Mouse (Mus musculus) forebrain, postnatal 0 days (tissue): ENCODE measurements around the gene Zbtb46. TPM values are rescaled to one million over a fixed set of nuclear protein-coding genes. Genes with fewer than 3 reads are reported as not detected.

Source experiments
- ATAC-seq: fragments of 200-750 bp; cut with Nextera tagmentation; 2 replicates; pipeline ENCODE4 v1.8.0; 2017; ENCODE audit warnings: mild to moderate bottlenecking, moderate library complexity
- DNase-seq: peaks from one replicate; pipeline ENCODE4 v3.0.0-alpha.2; 2015
- H3K27ac ChIP-seq: fragments of 300-500 bp; sonication (generic); 2 replicates; pipeline ENCODE4 v1.5.1; 2014; ENCODE audit warnings: low read depth, mild to moderate bottlenecking, antibody characterized with exemption, low read length, moderate library complexity, mixed read lengths
- H3K27me3 ChIP-seq: fragments of 300-500 bp; sonication (generic); 2 replicates; pipeline ENCODE4 v1.6.1; 2014; ENCODE audit warnings: mild to moderate bottlenecking, low read length, mixed read lengths; ENCODE audit not compliant: insufficient read depth
- H3K36me3 ChIP-seq: fragments of 300-500 bp; sonication (generic); 2 replicates; pipeline ENCODE4 v1.6.1; 2014; ENCODE audit warnings: mild to moderate bottlenecking, moderate library complexity; ENCODE audit not compliant: insufficient read depth
- H3K4me1 ChIP-seq: fragments of 300-500 bp; sonication (generic); 2 replicates; pipeline ENCODE4 v1.6.1; 2014; ENCODE audit warnings: antibody characterized with exemption; ENCODE audit not compliant: insufficient read depth
- H3K4me2 ChIP-seq: fragments of 300-500 bp; sonication (generic); 2 replicates; pipeline ENCODE4 v1.6.1; 2014; ENCODE audit warnings: low read depth, mild to moderate bottlenecking, moderate library complexity
- H3K4me3 ChIP-seq: fragments of 300-500 bp; sonication (generic); 2 replicates; pipeline ENCODE4 v1.5.1; 2014; ENCODE audit warnings: low read depth, low read length, mixed read lengths
- H3K9ac ChIP-seq: fragments of 300-500 bp; sonication (generic); 2 replicates; pipeline ENCODE4 v1.6.1; 2014; ENCODE audit warnings: mild to moderate bottlenecking
- H3K9me3 ChIP-seq: fragments of 300-500 bp; sonication (generic); 2 replicates; pipeline ENCODE4 v1.6.1; 2016; ENCODE audit warnings: low read length
- CTCF ChIP-seq: sonication (generic); IDR thresholded peaks from 2 replicates; pipeline ENCODE4 v1.5.1; 2016; ENCODE audit warnings: antibody characterized with exemption, control low read depth, low read depth
- WGBS: fragments of 180-500 bp; shearing (Covaris S2); extraction: QIAGEN DNeasy Blood & Tissue Kit; methylation state at CpG from one replicate; pipeline ENCODE4 v1.1.7; 2014; 5-methylcytosine and 5-hydroxymethylcytosine counted together
- polyA plus RNA-seq: library from polyadenylated mRNA; unstranded; fragments of >200 nt; fragmentation: Nextera tagmentation; extraction: Ambion mirVana; gene quantifications from 2 replicates; pipeline ENCODE4 v1.2.1, GENCODE M21; 2015
- total RNA-seq: library from RNA; depleted of rRNA; stranded (reverse); fragments of >200 nt; gene quantifications from 2 replicates; pipeline ENCODE4 v1.2.3, GENCODE M21; 2014; rRNA removed

Zbtb46 gene
- total and polyA plus RNA-seq, 2 experiments from 2014 or later = 11.0 to 17.7 TPM

DNA sequence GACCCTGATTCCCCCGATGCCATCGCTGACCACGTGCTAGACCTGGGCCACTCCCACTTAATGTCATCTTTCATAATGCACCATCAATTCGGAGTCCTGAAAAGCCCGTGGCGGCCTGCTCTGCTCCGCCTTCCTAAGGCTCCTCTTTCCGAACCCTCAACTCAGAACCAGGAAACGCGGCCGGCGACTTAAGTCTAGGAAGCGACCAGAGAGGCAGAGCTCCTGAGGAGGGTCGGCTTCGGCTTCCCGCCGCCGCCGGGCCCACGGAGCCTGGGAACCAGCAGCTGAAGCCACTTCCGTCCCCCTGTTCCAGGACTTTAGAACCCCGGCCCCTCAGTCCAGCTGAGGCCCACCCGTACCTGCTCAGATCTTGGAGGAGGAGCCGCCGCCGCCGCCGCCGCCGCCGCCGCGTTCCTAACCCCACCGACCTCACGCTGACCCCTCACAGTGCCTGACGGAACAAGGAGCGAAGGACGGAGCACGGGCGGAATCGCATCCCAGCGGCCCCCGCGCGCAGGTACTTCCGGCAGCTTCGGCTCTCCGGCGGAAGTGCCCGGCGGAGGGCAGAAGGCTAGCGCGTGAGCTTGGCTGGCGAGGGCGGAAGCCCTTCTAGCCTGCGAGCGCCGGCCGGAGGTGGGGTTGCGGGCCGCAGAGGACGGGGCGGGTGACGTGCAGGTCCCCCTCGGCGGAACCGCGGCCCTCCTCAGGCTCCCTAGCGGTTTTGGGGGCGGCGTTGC lies 94.2 kb downstream of the Zbtb46 start, which contains the start of the genes Zgpat and Arfrp1:
Gene Zgpat, plus strand, starts transcription at position 69 of the 737 bp plus-strand sequence.
Gene Arfrp1, minus strand, starts transcription at position 545 of the 737 bp plus-strand sequence.
- Histone ChIP-seq H3K9me3 (no peaks in the 10 kb centered on the region), H3K27ac (peak within 1 kb of the TSS; percentile 85), H3K4me3 (peak within 1 kb of the TSS; percentile 76), H3K4me1 (peaks cover 21% of the 10 kb centered on the region), H3K9ac (peak within 1 kb of the TSS; percentile 88), H3K27me3 (no peaks in the 10 kb centered on the region), H3K36me3 (peaks cover 27% of the 10 kb centered on the region), H3K4me2 (peak within 1 kb of the TSS; percentile 93)
- WGBS = 4% methylated on average over 71 of the region's 71 CpGs
- ATAC-seq (peak; percentile 93), DNase-seq (peak; percentile 85)
- no peak; the same call in 1 of the 2 replicates for TF ChIP-seq CTCF

DNA sequence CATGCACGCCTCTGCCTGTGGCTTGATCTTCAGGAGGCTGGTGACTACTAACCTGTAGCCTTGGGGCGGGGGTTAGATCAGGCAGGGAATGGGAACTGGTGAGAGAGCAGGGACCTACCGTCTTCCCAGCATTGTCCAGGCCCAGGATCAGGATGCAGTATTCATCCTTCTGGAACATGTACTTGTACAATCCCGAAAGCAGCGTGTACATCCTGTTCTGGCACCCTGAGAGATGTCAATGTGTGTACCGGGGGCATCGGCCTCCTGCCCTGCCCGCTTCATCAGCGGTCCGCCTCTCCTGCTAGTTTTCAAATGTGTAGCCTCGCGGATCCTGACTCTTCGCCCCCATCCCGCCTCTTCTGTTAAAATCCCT lies 94.8 kb downstream of the Zbtb46 start:
- WGBS = 8% methylated on average over 14 of the region's 14 CpGs
- H3K9me3 ChIP-seq = no peaks in the 10 kb centered on the region
- H3K27me3 ChIP-seq = no peaks in the 10 kb centered on the region
- peak overlapping the region; percentile 85 for H3K27ac ChIP-seq
- peak overlapping the region; percentile 88 for H3K9ac ChIP-seq
- peak overlapping the region; percentile 76 for H3K4me3 ChIP-seq
- H3K4me2 ChIP-seq = peak overlapping the region; percentile 93
- DNase-seq (no peak), ATAC-seq (peak; percentile 2; the same call in 1 of the 2 replicates)
- peaks cover 21% of the 10 kb centered on the region for H3K4me1 ChIP-seq
- H3K36me3 ChIP-seq = peaks cover 31% of the 10 kb centered on the region
- no peak for TF ChIP-seq CTCF

DNA sequence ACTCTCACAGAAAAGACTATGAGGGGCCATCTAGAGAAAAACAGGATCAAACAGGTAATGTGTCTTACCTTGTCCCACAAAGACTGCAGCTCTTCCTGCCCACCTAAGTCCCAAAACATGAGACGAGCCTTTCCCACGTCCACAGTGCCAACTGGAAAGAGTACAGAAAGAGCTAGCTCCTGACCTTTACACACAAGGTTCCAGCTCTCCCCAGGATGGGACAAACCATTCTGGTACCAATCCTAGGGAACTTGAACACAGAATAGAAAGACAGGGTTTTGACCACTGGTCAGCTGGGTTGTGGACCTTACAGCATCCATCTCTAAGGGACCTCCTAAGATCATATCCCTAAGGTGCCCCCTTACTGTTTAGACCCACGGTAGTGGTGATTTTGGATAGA lies 95.3 kb downstream of the Zbtb46 start:
- Histone ChIP-seq H3K27me3 (no peaks in the 10 kb centered on the region), H3K27ac (no peak overlapping the region), H3K4me3 (peak overlapping the region; percentile 76), H3K9ac (peak overlapping the region; percentile 88; the same call in 1 of the 2 replicates), H3K4me1 (peaks cover 21% of the 10 kb centered on the region), H3K4me2 (peak overlapping the region; percentile 93), H3K9me3 (no peaks in the 10 kb centered on the region), H3K36me3 (peaks cover 36% of the 10 kb centered on the region)
- TF ChIP-seq CTCF = no peak
- ATAC-seq (no peak), DNase-seq (no peak)
- WGBS = 84% methylated on average over 3 of the region's 3 CpGs

DNA sequence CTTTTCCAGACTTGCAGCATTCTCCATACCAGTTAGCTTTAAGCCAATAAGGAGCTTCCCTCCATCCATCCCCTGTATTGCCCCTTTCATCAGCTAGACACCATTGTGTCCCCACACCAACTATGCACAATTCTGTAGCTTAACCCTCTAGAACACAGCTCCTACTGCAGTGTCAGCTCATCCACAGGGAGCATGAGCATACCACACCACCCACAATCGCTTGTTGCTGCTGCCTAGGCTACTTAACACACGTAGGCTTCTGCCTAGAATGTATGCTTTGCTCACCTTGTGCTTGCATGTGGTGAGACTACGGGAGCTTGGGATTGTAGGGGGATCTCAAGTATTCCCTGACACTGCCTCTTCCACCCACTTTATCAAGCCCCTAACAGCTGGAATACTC lies 102.4 kb downstream of the Zbtb46 start:
- Histone ChIP-seq H3K4me3 (no peak overlapping the region), H3K27ac (no peak overlapping the region), H3K4me1 (no peaks in the 10 kb centered on the region), H3K27me3 (no peaks in the 10 kb centered on the region), H3K9ac (no peak overlapping the region), H3K9me3 (no peaks in the 10 kb centered on the region), H3K36me3 (peaks cover 74% of the 10 kb centered on the region), H3K4me2 (no peak overlapping the region)
- ATAC-seq (no peak), DNase-seq (no peak)
- no peak for TF ChIP-seq CTCF
- WGBS = 87% methylated on average over 3 of the region's 3 CpGs

DNA sequence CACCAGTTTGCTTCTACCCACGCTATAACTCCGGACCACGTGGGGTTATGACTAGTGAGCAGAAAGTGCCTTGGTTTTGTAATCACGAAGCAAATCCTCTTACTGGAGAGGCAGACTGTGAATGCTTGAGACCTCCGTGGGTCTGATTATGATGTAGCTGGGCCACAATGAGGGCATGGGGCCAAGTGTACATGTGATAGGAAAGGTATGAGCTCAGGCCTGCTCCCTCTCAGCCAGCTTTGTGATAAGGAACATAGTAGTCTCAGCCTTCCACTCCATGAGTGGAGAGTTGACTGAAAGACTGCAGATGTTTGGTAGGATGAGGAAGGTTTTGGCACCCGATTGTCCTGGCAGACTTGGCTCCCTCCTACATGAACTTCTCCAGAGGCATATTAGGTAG lies 116.5 kb downstream of the Zbtb46 start:
- no peaks in the 10 kb centered on the region for H3K9me3 ChIP-seq
- WGBS = 94% methylated on average over 6 of the region's 6 CpGs
- H3K27me3 ChIP-seq = no peaks in the 10 kb centered on the region
- no peak overlapping the region for H3K9ac ChIP-seq
- H3K4me3 ChIP-seq = no peak overlapping the region
- no peak for ATAC-seq
- no peaks in the 10 kb centered on the region for H3K4me1 ChIP-seq
- no peak for DNase-seq
- H3K4me2 ChIP-seq = no peak overlapping the region
- no peak for TF ChIP-seq CTCF
- H3K27ac ChIP-seq = no peak overlapping the region
- peaks cover 58% of the 10 kb centered on the region for H3K36me3 ChIP-seq

DNA sequence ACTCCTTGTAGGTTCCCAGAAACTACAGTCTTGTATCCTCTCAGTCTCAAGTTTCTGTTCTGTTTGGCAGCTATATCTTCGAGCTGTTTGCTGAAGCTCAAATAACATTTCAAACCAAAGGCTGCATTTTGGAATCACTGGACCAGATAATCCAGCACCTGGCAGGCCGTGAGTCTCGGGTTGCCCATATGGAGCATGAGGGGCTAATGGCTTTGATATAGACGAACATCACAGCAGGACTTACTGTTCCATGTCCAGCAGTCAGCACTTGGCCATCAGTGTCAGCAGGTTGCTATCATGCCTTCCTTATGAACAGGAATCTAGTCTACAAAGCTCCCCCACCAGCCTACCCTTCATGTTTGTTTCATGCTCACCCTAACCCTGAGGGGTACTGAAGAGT lies 118.8 kb downstream of the Zbtb46 start:
- Histone ChIP-seq H3K4me2 (no peak overlapping the region), H3K9me3 (no peaks in the 10 kb centered on the region), H3K36me3 (peaks cover 50% of the 10 kb centered on the region), H3K4me3 (no peak overlapping the region), H3K27me3 (no peaks in the 10 kb centered on the region), H3K27ac (no peak overlapping the region), H3K9ac (no peak overlapping the region), H3K4me1 (no peaks in the 10 kb centered on the region)
- ATAC-seq = no peak
- TF ChIP-seq CTCF = no peak
- 80% methylated on average over 4 of the region's 4 CpGs for WGBS
- no peak for DNase-seq

Other genes with a start within 250 kb of the Zbtb46 start
- 0.15 and 0.43 TPM in 2 replicates for gene Srms, start 246.2 kb downstream of the Zbtb46 start, total RNA-seq
- 0.10 TPM in 1 of 2 replicates, not detected in the other for gene Srms, start 246.2 kb downstream of the Zbtb46 start, polyA plus RNA-seq
- not detected in 2 replicates for gene Fndc11, start 239.4 kb downstream of the Zbtb46 start, total RNA-seq
- 0.18 and 0.24 TPM in 2 replicates for gene Fndc11, start 239.4 kb downstream of the Zbtb46 start, polyA plus RNA-seq
- 1.7 and 1.8 TPM in 2 replicates for gene Helz2, start 217.4 kb downstream of the Zbtb46 start, total RNA-seq
- gene Helz2, start 217.4 kb downstream of the Zbtb46 start, polyA plus RNA-seq = 0.10 and 0.24 TPM in 2 replicates
- gene Gmeb2, start 171.4 kb downstream of the Zbtb46 start, total RNA-seq = 21.7 and 24.8 TPM in 2 replicates
- 7.4 and 9.6 TPM in 2 replicates for gene Gmeb2, start 171.4 kb downstream of the Zbtb46 start, polyA plus RNA-seq
- gene Stmn3, start 144.9 kb downstream of the Zbtb46 start, total RNA-seq = 1,247 and 1,493 TPM in 2 replicates
- 1,714 and 1,956 TPM in 2 replicates for gene Stmn3, start 144.9 kb downstream of the Zbtb46 start, polyA plus RNA-seq
- 42.8 and 64.4 TPM in 2 replicates for gene Rtel1, start 139.7 kb downstream of the Zbtb46 start, total RNA-seq
- gene Rtel1, start 139.7 kb downstream of the Zbtb46 start, polyA plus RNA-seq = 13.8 and 20.6 TPM in 2 replicates
- 93.3 and 99.0 TPM in 2 replicates for gene Zgpat, start 94.5 kb downstream of the Zbtb46 start, total RNA-seq
- gene Zgpat, start 94.5 kb downstream of the Zbtb46 start, polyA plus RNA-seq = 32.2 and 39.6 TPM in 2 replicates
- gene Arfrp1, start 94.0 kb downstream of the Zbtb46 start, total RNA-seq = 24.0 and 27.9 TPM in 2 replicates
- gene Arfrp1, start 94.0 kb downstream of the Zbtb46 start, polyA plus RNA-seq = 60.9 and 73.0 TPM in 2 replicates
- 42.8 and 43.5 TPM in 2 replicates for gene Lime1, start 79.3 kb downstream of the Zbtb46 start, total RNA-seq
- gene Lime1, start 79.3 kb downstream of the Zbtb46 start, polyA plus RNA-seq = 19.5 and 26.5 TPM in 2 replicates
- not detected in 2 replicates for gene Abhd16b, start 33.8 kb upstream of the Zbtb46 start, total RNA-seq
- gene Abhd16b, start 33.8 kb upstream of the Zbtb46 start, polyA plus RNA-seq = not detected in 2 replicates
- 91.7 and 120 TPM in 2 replicates for gene Tpd52l2, start 37.7 kb upstream of the Zbtb46 start, total RNA-seq
- 114 and 128 TPM in 2 replicates for gene Tpd52l2, start 37.7 kb upstream of the Zbtb46 start, polyA plus RNA-seq
- gene Dnajc5, start 61.1 kb upstream of the Zbtb46 start, total RNA-seq = 252 and 369 TPM in 2 replicates
- gene Dnajc5, start 61.1 kb upstream of the Zbtb46 start, polyA plus RNA-seq = 207 and 270 TPM in 2 replicates
- gene Uckl1, start 125.5 kb upstream of the Zbtb46 start, total RNA-seq = 55.8 and 59.1 TPM in 2 replicates
- gene Uckl1, start 125.5 kb upstream of the Zbtb46 start, polyA plus RNA-seq = 42.7 and 43.0 TPM in 2 replicates
- 45.8 and 49.6 TPM in 2 replicates for gene Prpf6, start 132.4 kb upstream of the Zbtb46 start, total RNA-seq
- gene Prpf6, start 132.4 kb upstream of the Zbtb46 start, polyA plus RNA-seq = 43.7 and 46.5 TPM in 2 replicates
- 74.6 and 75.6 TPM in 2 replicates for gene Zfp512b, start 133.4 kb upstream of the Zbtb46 start, total RNA-seq
- 44.7 and 62.3 TPM in 2 replicates for gene Zfp512b, start 133.4 kb upstream of the Zbtb46 start, polyA plus RNA-seq
- 64.9 and 85.6 TPM in 2 replicates for gene Samd10, start 139.8 kb upstream of the Zbtb46 start, total RNA-seq
- gene Samd10, start 139.8 kb upstream of the Zbtb46 start, polyA plus RNA-seq = 82.6 and 108 TPM in 2 replicates
- gene Gm29797, start 197.6 kb upstream of the Zbtb46 start, total RNA-seq = not detected in 2 replicates
- gene Gm29797, start 197.6 kb upstream of the Zbtb46 start, polyA plus RNA-seq = not detected in 2 replicates
- 5.4 and 8.9 TPM in 2 replicates for gene Sox18, start 212.2 kb upstream of the Zbtb46 start, total RNA-seq
- gene Sox18, start 212.2 kb upstream of the Zbtb46 start, polyA plus RNA-seq = 8.6 and 11.1 TPM in 2 replicates
- 51.1 and 55.6 TPM in 2 replicates for gene Tcea2, start 220.9 kb upstream of the Zbtb46 start, total RNA-seq
- gene Tcea2, start 220.9 kb upstream of the Zbtb46 start, polyA plus RNA-seq = 53.8 and 57.5 TPM in 2 replicates
- gene Rgs19, start 234.6 kb upstream of the Zbtb46 start, total RNA-seq = 43.7 and 50.2 TPM in 2 replicates
- 56.4 and 57.4 TPM in 2 replicates for gene Rgs19, start 234.6 kb upstream of the Zbtb46 start, polyA plus RNA-seq
- gene Lkaaear1, start 239.0 kb upstream of the Zbtb46 start, total RNA-seq = not detected in 2 replicates
- not detected in 2 replicates for gene Lkaaear1, start 239.0 kb upstream of the Zbtb46 start, polyA plus RNA-seq